Mouse (Mus musculus) myocyte (in vitro differentiated cells): Measurements from ENCODE around the gene Kif24.

Experiments
- CEBPB ChIP-seq: IDR thresholded peaks from 2 replicates; pipeline ENCODE4 v1.6.1; 2011; ENCODE audit warnings: mild to moderate bottlenecking, moderate library complexity; ENCODE audit not compliant: poor library complexity, insufficient read depth, severe bottlenecking
- E2F4 ChIP-seq: IDR thresholded peaks from one replicate; pipeline ENCODE4 v1.6.1; 2011; ENCODE audit warnings: mild to moderate bottlenecking, control low read depth, moderate library complexity; ENCODE audit not compliant: insufficient read depth
- MAX ChIP-seq: IDR thresholded peaks from one replicate; pipeline ENCODE4 v1.6.1; 2011; ENCODE audit warnings: low read depth, mild to moderate bottlenecking, control low read depth
- MYOD1 ChIP-seq, 3 experiments: IDR thresholded peaks; one replicate each; pipeline ENCODE4 v1.6.1; 2011; ENCODE audit warnings: control low read depth in 2 of 3, low read depth in 2 of 3, mild to moderate bottlenecking in 2 of 3, moderate library complexity in 1 of 3; ENCODE audit not compliant: insufficient read length in 2 of 3, control insufficient read depth in 1 of 3
- POLR2A ChIP-seq: IDR thresholded peaks from one replicate; pipeline ENCODE4 v1.6.1; 2011; ENCODE audit warnings: low read depth, mild to moderate bottlenecking, control low read depth, moderate library complexity; ENCODE audit not compliant: insufficient read length
- POLR2AphosphoS2 ChIP-seq: IDR thresholded peaks from one replicate; pipeline ENCODE4 v1.6.1; 2011; ENCODE audit warnings: low read depth, control low read depth; ENCODE audit not compliant: insufficient read length
- REST ChIP-seq: IDR thresholded peaks from one replicate; pipeline ENCODE4 v1.6.1; 2011; ENCODE audit warnings: mild to moderate bottlenecking, control low read depth, moderate library complexity; ENCODE audit not compliant: insufficient read depth, insufficient read length
- SRF ChIP-seq: IDR thresholded peaks from one replicate; pipeline ENCODE4 v1.6.1; 2011; ENCODE audit warnings: low read depth; ENCODE audit not compliant: control insufficient read depth, insufficient read length
- TCF12 ChIP-seq: IDR thresholded peaks from one replicate; pipeline ENCODE4 v1.6.1; 2011; ENCODE audit warnings: mild to moderate bottlenecking, control low read depth; ENCODE audit not compliant: poor library complexity, insufficient read depth, severe bottlenecking
- TCF3 ChIP-seq: IDR thresholded peaks from one replicate; pipeline ENCODE4 v1.6.1; 2011; ENCODE audit warnings: low read depth, control low read depth; ENCODE audit not compliant: insufficient read length
- USF1 ChIP-seq: IDR thresholded peaks from one replicate; pipeline ENCODE4 v1.6.1; 2011; ENCODE audit warnings: low read depth, mild to moderate bottlenecking, control low read depth, moderate library complexity

DNA sequence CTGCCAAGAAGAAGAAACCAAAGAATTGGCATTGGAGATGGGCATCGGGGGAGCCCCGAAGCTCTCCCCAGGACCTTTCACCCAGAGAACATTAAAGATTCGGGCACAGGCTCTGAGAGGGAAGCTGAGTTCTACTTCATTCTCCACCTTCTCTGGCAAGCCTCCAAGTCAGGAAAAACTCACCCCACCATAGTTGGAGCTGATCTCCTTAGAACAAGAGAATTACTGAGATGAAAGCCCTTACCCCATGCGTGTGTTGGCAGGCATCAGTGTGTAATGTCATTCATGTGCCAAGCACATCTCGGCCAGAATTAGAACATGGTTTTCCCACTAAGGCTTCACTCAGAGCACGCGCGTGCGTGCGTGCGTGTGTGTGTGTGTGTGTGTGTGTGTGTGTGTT is 31.2 kb upstream of the Kif24 start:
- TF ChIP-seq REST (no peak), TCF3 (no peak), POLR2A (no peak), E2F4 (no peak), MAX (no peak), SRF (no peak), MYOD1 (IDR thresholded peaks at IDR 0.05; ENCODE audit: control insufficient read depth in 1 of 3, insufficient read length in 2 of 3, low read depth in 2 of 3) (no peak), POLR2AphosphoS2 (no peak), TCF12 (no peak), CEBPB (no peak), USF1 (no peak)
